Mouse (Mus musculus) CH12.LX (cell line): ENCODE measurements around the gene Astn2. TPM values are rescaled to one million over a fixed set of nuclear protein-coding genes. Genes with fewer than 3 reads are reported as not detected.
A peak's percentile ranks its signal among the peaks of the same experiment; 100 is the strongest.

ENCODE experiments used
- DNase-seq: peaks from one replicate; pipeline ENCODE4 v3.0.0-alpha.2; 2013; ENCODE audit errors: extremely low read depth
- H3K27ac ChIP-seq: 2 replicates; pipeline ENCODE4 v1.5.1; 2012; ENCODE audit warnings: low read depth, mild to moderate bottlenecking, control low read depth, moderate library complexity; ENCODE audit not compliant: insufficient read depth
- H3K27me3 ChIP-seq: replicated peaks from 2 replicates; pipeline ENCODE3; 2012; ENCODE audit warnings: inconsistent platforms
- H3K36me3 ChIP-seq, 2 experiments: replicated peaks in 1 of 2; 2 replicates each; pipeline versions ENCODE3 to v1.6.1; 2012; ENCODE audit warnings: inconsistent platforms in 1 of 2, low read length in 1 of 2, mild to moderate bottlenecking in 1 of 2, mixed read lengths in 1 of 2, moderate library complexity in 1 of 2; ENCODE audit not compliant: control insufficient read depth in 1 of 2, insufficient read depth in 1 of 2
- H3K4me1 ChIP-seq, 2 experiments: 2 replicates each; pipeline ENCODE4 v1.6.1; 2012; ENCODE audit warnings: inconsistent platforms in 1 of 2, moderate library complexity in 1 of 2; ENCODE audit not compliant: insufficient read depth in 2 of 2, control insufficient read depth in 1 of 2
- H3K4me2 ChIP-seq: 2 replicates; pipeline ENCODE4 v1.6.1; 2012; ENCODE audit warnings: low read depth, mild to moderate bottlenecking, control low read depth; ENCODE audit not compliant: poor library complexity, insufficient read depth, severe bottlenecking
- H3K4me3 ChIP-seq, 3 experiments: fragments of 150-350 bp in 1 of 3; sonication (generic) in 1 of 3; replicated peaks in 1 of 3; 2 replicates each; pipeline versions ENCODE3 to v1.5.1; 2011 to 2012; ENCODE audit warnings: low read depth in 2 of 3, low read length in 2 of 3, mild to moderate bottlenecking in 2 of 3, moderate library complexity in 2 of 3, control low read depth in 1 of 3, improper control_type of control experiment in 1 of 3, inconsistent platforms in 1 of 3, mixed read lengths in 1 of 3; ENCODE audit not compliant: poor library complexity in 1 of 3
- H3K79me2 ChIP-seq: replicated peaks from 2 replicates; pipeline ENCODE4 v1.6.1; 2012; ENCODE audit warnings: mild to moderate bottlenecking, moderate library complexity; ENCODE audit not compliant: control insufficient read depth, poor library complexity, insufficient read depth, severe bottlenecking; ENCODE audit errors: extremely low read depth
- H3K9ac ChIP-seq: 2 replicates; pipeline ENCODE4 v1.6.1; 2012; ENCODE audit warnings: low read depth, mild to moderate bottlenecking, control low read depth, moderate library complexity; ENCODE audit not compliant: insufficient read depth
- H3K9me3 ChIP-seq: replicated peaks from 2 replicates; pipeline ENCODE3; 2012; ENCODE audit warnings: low read length, inconsistent platforms, mixed read lengths
- CHD1 ChIP-seq: IDR thresholded peaks from 2 replicates; pipeline ENCODE4 v1.6.1; 2012; ENCODE audit warnings: low read depth, low read length, improper control_type of control experiment, inconsistent platforms
- CHD2 ChIP-seq: IDR thresholded peaks from 2 replicates; pipeline ENCODE4 v1.6.1; 2011; ENCODE audit warnings: low read length, improper control_type of control experiment
- CTCF ChIP-seq, 2 experiments: IDR thresholded peaks in 1 of 2; conservative IDR thresholded peaks in 1 of 2; 2 replicates each; pipeline ENCODE4 v1.5.1; 2011 to 2012; ENCODE audit warnings: low read depth in 2 of 2, low read length in 2 of 2, improper control_type of control experiment in 1 of 2, inconsistent platforms in 1 of 2, mild to moderate bottlenecking in 1 of 2, moderate library complexity in 1 of 2
- E2F4 ChIP-seq: IDR thresholded peaks from 2 replicates; pipeline ENCODE4 v1.6.1; 2011; ENCODE audit warnings: low read depth, low read length, improper control_type of control experiment; ENCODE audit not compliant: insufficient replicate concordance
- EP300 ChIP-seq: IDR thresholded peaks from 2 replicates; pipeline ENCODE4 v1.6.1; 2011; ENCODE audit warnings: low read length, improper control_type of control experiment
- ETS1 ChIP-seq: conservative IDR thresholded peaks from 2 replicates; pipeline ENCODE4 v1.6.1; 2012; ENCODE audit warnings: low read depth, mild to moderate bottlenecking, inconsistent platforms, low read length, improper control_type of control experiment, moderate library complexity
- GABPA ChIP-seq: IDR thresholded peaks from 2 replicates; pipeline ENCODE4 v1.6.1; 2012; ENCODE audit warnings: low read depth, low read length, improper control_type of control experiment, inconsistent platforms; ENCODE audit not compliant: insufficient replicate concordance
- HCFC1 ChIP-seq: IDR thresholded peaks from 2 replicates; pipeline ENCODE4 v1.6.1; 2012; ENCODE audit warnings: low read depth, mild to moderate bottlenecking, inconsistent platforms, low read length, improper control_type of control experiment
- JUND ChIP-seq: conservative IDR thresholded peaks from 2 replicates; pipeline ENCODE4 v1.6.1; 2011; ENCODE audit warnings: low read depth, low read length, improper control_type of control experiment
- KAT2A ChIP-seq: IDR thresholded peaks from 2 replicates; pipeline ENCODE4 v1.6.1; 2012; ENCODE audit warnings: low read length, improper control_type of control experiment, inconsistent platforms; ENCODE audit not compliant: insufficient replicate concordance
- MAFK ChIP-seq: IDR thresholded peaks from 2 replicates; pipeline ENCODE4 v1.6.1; 2011; ENCODE audit warnings: low read length, improper control_type of control experiment; ENCODE audit not compliant: insufficient replicate concordance
- MAX ChIP-seq: IDR thresholded peaks from 2 replicates; pipeline ENCODE4 v1.6.1; 2011; ENCODE audit warnings: low read length, improper control_type of control experiment
- MAZ ChIP-seq: IDR thresholded peaks from 2 replicates; pipeline ENCODE4 v1.6.1; 2012; ENCODE audit warnings: low read depth, mild to moderate bottlenecking, inconsistent platforms, low read length, improper control_type of control experiment, moderate library complexity
- MXI1 ChIP-seq: IDR thresholded peaks from 2 replicates; pipeline ENCODE4 v1.6.1; 2011; ENCODE audit warnings: mild to moderate bottlenecking, low read depth, low read length, improper control_type of control experiment
- NELFE ChIP-seq: IDR thresholded peaks from 2 replicates; pipeline ENCODE4 v1.6.1; 2011; ENCODE audit warnings: low read depth, low read length, improper control_type of control experiment
- PAX5 ChIP-seq: IDR thresholded peaks from 2 replicates; pipeline ENCODE4 v1.6.1; 2012; ENCODE audit warnings: low read length, inconsistent platforms, mixed read lengths
- POLR2AphosphoS2 ChIP-seq: IDR thresholded peaks from 2 replicates; pipeline ENCODE4 v1.6.1; 2011; ENCODE audit warnings: low read depth, low read length, improper control_type of control experiment
- RAD21 ChIP-seq: IDR thresholded peaks from 2 replicates; pipeline ENCODE4 v1.6.1; 2011; ENCODE audit warnings: low read depth, mild to moderate bottlenecking, low read length, improper control_type of control experiment, moderate library complexity
- SIN3A ChIP-seq: IDR thresholded peaks from 2 replicates; pipeline ENCODE4 v1.6.1; 2012; ENCODE audit warnings: low read length, improper control_type of control experiment, inconsistent platforms
- SMC3 ChIP-seq: IDR thresholded peaks from 2 replicates; pipeline ENCODE4 v1.6.1; 2011; ENCODE audit warnings: low read depth, low read length, improper control_type of control experiment
- TCF12 ChIP-seq: IDR thresholded peaks from 2 replicates; pipeline ENCODE4 v1.6.1; 2014; ENCODE audit warnings: low read depth, mild to moderate bottlenecking, inconsistent platforms, low read length, improper control_type of control experiment
- UBTF ChIP-seq: IDR thresholded peaks from 2 replicates; pipeline ENCODE4 v1.6.1; 2012; ENCODE audit warnings: low read depth, mild to moderate bottlenecking, inconsistent platforms, low read length, improper control_type of control experiment, moderate library complexity
- ZC3H11A ChIP-seq: IDR thresholded peaks from 2 replicates; pipeline ENCODE4 v1.6.1; 2012; ENCODE audit warnings: low read depth, mild to moderate bottlenecking, inconsistent platforms, low read length, improper control_type of control experiment
- ZKSCAN1 ChIP-seq: IDR thresholded peaks from 2 replicates; pipeline ENCODE4 v1.6.1; 2012; ENCODE audit warnings: low read depth, inconsistent platforms, low read length, improper control_type of control experiment, borderline replicate concordance
- ZMIZ1 ChIP-seq: IDR thresholded peaks from 2 replicates; pipeline ENCODE4 v1.6.1; 2012; ENCODE audit warnings: low read depth, mild to moderate bottlenecking, inconsistent platforms, low read length, improper control_type of control experiment
- ZNF384 ChIP-seq: IDR thresholded peaks from 2 replicates; pipeline ENCODE4 v1.6.1; 2012; ENCODE audit warnings: low read depth, low read length, improper control_type of control experiment, inconsistent platforms
- dilution Hi-C: fragments of 300-500 bp; cut with MboI; formaldehyde crosslinking; loops from 2 replicates; pipeline ENCODE4 v1.14.3; 2020; ENCODE audit warnings: low sequenced_read_pairs; ENCODE audit not compliant: extremely low pct_unique_long_range_greater_than_20kb, extremely low pct_ligation_motif_present
- in situ Hi-C: fragments of 300-500 bp; cut with MboI; formaldehyde crosslinking; loops from 3 replicates; pipeline ENCODE4 v1.14.3; 2019; ENCODE audit warnings: low sequenced_read_pairs, low pct_ligation_motif_present, low pct_unique_long_range_greater_than_20kb, mixed read lengths
- polyA plus RNA-seq: library from polyadenylated mRNA; unstranded; fragments of >175 nt; gene quantifications from 2 replicates; pipeline ENCODE4 v1.2.1, GENCODE M21; 2012; ENCODE audit warnings: low read depth; ENCODE audit not compliant: insufficient read length
- total RNA-seq, 2 experiments: library from RNA; depleted of rRNA; stranded (reverse); fragments of 300-350 nt in 1 of 2; fragments of >200 nt in 1 of 2; gene quantifications; 2 replicates each; pipeline ENCODE4 v1.2.3; 2012 to 2014

Gene Astn2
- total and polyA plus RNA-seq, 3 experiments: not detected

GRCm38 (mm10) chr4:66414778-66415177 lies 10.4 kb upstream of the Astn2 start:
- Histone ChIP-seq H3K9ac (no peak overlapping the region), H3K27ac (no peak overlapping the region), H3K27me3 (no peaks in the 10 kb centered on the region), H3K4me3 (no peak overlapping the region), H3K4me1 (no peaks in the 10 kb centered on the region), H3K79me2 (no peaks in the 10 kb centered on the region), H3K9me3 (peaks cover 41% of the 10 kb centered on the region), H3K36me3 (no peaks in the 10 kb centered on the region), H3K4me2 (no peak overlapping the region)
- TF ChIP-seq MXI1 (no peak), GABPA (no peak), MAFK (0 out of 2 replicates have a peak, but pooled peaks have one; percentile 35), MAX (no peak)
- dilution Hi-C loops: no loop called here
- no peak for DNase-seq
- in situ Hi-C loops: no loop called here

- H3K27ac ChIP-seq: no peak overlapping the region
These were observed 675 bp upstream of the Astn2 start for GRCm38 (mm10) chr4:66405086-66405485.

DNA sequence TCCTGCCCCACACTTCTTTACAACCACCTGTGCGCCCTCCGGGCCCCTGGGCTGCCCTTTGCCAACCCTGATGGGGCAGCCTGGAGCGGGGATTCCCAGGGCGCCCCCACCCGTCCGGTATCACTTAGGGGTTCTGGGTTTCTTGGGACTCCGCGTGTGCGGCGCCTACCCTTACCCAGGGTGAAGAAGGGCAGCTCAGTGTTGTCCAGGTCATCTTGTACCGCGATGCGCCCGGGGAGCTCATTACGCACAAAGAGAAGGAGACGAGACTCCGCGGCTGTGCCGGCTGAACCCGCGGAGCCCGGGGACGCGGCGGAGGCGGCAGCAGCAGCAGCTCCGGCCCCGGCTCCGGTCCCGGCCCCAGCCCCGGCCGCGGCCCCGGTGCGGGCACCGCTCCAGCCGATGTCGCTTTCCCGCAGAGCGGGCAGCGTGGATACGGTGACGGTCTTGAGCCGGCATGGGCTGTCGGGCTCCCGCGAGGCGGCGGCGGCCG lies 657 bp downstream of the Astn2 start:
- Histone ChIP-seq H3K9me3 (peaks cover 68% of the 10 kb centered on the region), H3K4me1 (no peaks in the 10 kb centered on the region), H3K4me3 (no peak overlapping the region), H3K27me3 (no peaks in the 10 kb centered on the region), H3K79me2 (no peaks in the 10 kb centered on the region), H3K4me2 (no peak overlapping the region)
- no peak for DNase-seq
- dilution Hi-C loops: no loop called here
- in situ Hi-C loops: no loop called here
- no peak for TF ChIP-seq CHD2
- no peak for TF ChIP-seq SMC3
- TF ChIP-seq POLR2AphosphoS2: no peak
- TF ChIP-seq UBTF: no peak
- TF ChIP-seq ZKSCAN1: no peak
- TF ChIP-seq JUND: no peak
- TF ChIP-seq MAZ: no peak
- no peak for TF ChIP-seq ZNF384
- no peak for TF ChIP-seq ZMIZ1
- no peak for TF ChIP-seq HCFC1
- no peak for TF ChIP-seq RAD21
- no peak for TF ChIP-seq TCF12
- no peak for TF ChIP-seq ETS1
- TF ChIP-seq PAX5: no peak
- no peak for TF ChIP-seq CHD1
- no peak for TF ChIP-seq ZC3H11A
- no peak for TF ChIP-seq CTCF (conservative IDR thresholded peaks at IDR 0.05 in 1 of 2, IDR thresholded peaks at IDR 0.05 in 1 of 2; ENCODE audit: low read depth in 2 of 2, low read length in 2 of 2)
- no peak for TF ChIP-seq KAT2A
- TF ChIP-seq, all 38 proteins: peak for 0
- Histone ChIP-seq H3K9ac (no peak overlapping the region), H3K27ac (no peak overlapping the region), H3K36me3 (no peaks in the 10 kb centered on the region)

More at GRCm38 (mm10) chr4:66405086-66405485, 675 bp upstream of the Astn2 start:
- no peaks in the 10 kb centered on the region for H3K36me3 ChIP-seq
- H3K4me1 ChIP-seq: no peaks in the 10 kb centered on the region
- DNase-seq: no peak
- no peaks in the 10 kb centered on the region for H3K27me3 ChIP-seq
- no peak overlapping the region for H3K9ac ChIP-seq
- no peaks in the 10 kb centered on the region for H3K79me2 ChIP-seq
- TF ChIP-seq NELFE: no peak
- no peak for TF ChIP-seq TCF12
- TF ChIP-seq MAX: no peak
- no peak for TF ChIP-seq E2F4
- no peak for TF ChIP-seq ETS1
- no peak for TF ChIP-seq MAFK
- no peak for TF ChIP-seq EP300
- no peak for TF ChIP-seq MXI1
- TF ChIP-seq CTCF (conservative IDR thresholded peaks at IDR 0.05 in 1 of 2, IDR thresholded peaks at IDR 0.05 in 1 of 2; ENCODE audit: low read depth in 2 of 2, low read length in 2 of 2): no peak
- TF ChIP-seq HCFC1: no peak
- TF ChIP-seq PAX5: no peak
- TF ChIP-seq SIN3A: no peak
- no peak overlapping the region for H3K4me2 ChIP-seq
- H3K4me3 ChIP-seq: no peak overlapping the region
- dilution Hi-C loops (no loop called here), in situ Hi-C loops (no loop called here)
- peaks cover 57% of the 10 kb centered on the region for H3K9me3 ChIP-seq
